Mouse (Mus musculus): ENCODE data around the gene Astn2.

GRCm38 (mm10) chr4:65904963-65905362 lies 499.4 kb downstream of the Astn2 start:
- TF ChIP-seq CTCF (IDR thresholded peaks at IDR 0.05; ENCODE audit: borderline replicate concordance, control insufficient read depth, extremely low read depth, insufficient read depth, low read length, poor library complexity): no peak
- TF ChIP-seq POLR2A (IDR thresholded peaks at IDR 0.05; ENCODE audit: control insufficient read depth, extremely low read depth, insufficient read depth, low read length, poor library complexity): no peak
